Mouse (Mus musculus) MEL (cell line): ENCODE measurements around the gene Anapc13. TPM values are rescaled to one million over a fixed set of nuclear protein-coding genes. Genes with fewer than 3 reads are reported as not detected.

ENCODE experiments used
- DNase-seq: peaks from one replicate; pipeline ENCODE4 v3.0.0; 2011; ENCODE audit warnings: low read depth, low spot score
- H3K27ac ChIP-seq: 2 replicates; pipeline ENCODE4 v1.5.1; 2012; ENCODE audit warnings: low read depth, mild to moderate bottlenecking, control low read depth, low read length, moderate library complexity; ENCODE audit not compliant: control insufficient read depth
- H3K27me3 ChIP-seq, 2 experiments: fragments of 150-350 bp in 1 of 2; sonication (generic) in 1 of 2; 2 replicates each; pipeline ENCODE4 v1.6.1; 2012; ENCODE audit warnings: low read length in 2 of 2, mild to moderate bottlenecking in 2 of 2, improper control_type of control experiment in 1 of 2, moderate library complexity in 1 of 2; ENCODE audit not compliant: insufficient read depth in 2 of 2, control insufficient read depth in 1 of 2
- H3K36me3 ChIP-seq, 2 experiments: 2 replicates each; pipeline ENCODE4 v1.6.1; 2012 to 2014; ENCODE audit warnings: low read length in 2 of 2, improper control_type of control experiment in 1 of 2, inconsistent platforms in 1 of 2, mild to moderate bottlenecking in 1 of 2; ENCODE audit not compliant: insufficient read depth in 2 of 2, control insufficient read depth in 1 of 2
- H3K4me1 ChIP-seq, 2 experiments: fragments of 150-350 bp in 1 of 2; sonication (generic) in 1 of 2; 2 replicates each; pipeline ENCODE4 v1.6.1; 2012; ENCODE audit warnings: low read length in 2 of 2, improper control_type of control experiment in 1 of 2, mild to moderate bottlenecking in 1 of 2; ENCODE audit not compliant: insufficient read depth in 2 of 2, control insufficient read depth in 1 of 2
- H3K4me3 ChIP-seq, 2 experiments: fragments of 150-350 bp in 1 of 2; sonication (generic) in 1 of 2; 2 replicates each; pipeline ENCODE4 v1.5.1; 2012; ENCODE audit warnings: low read depth in 2 of 2, low read length in 2 of 2, mild to moderate bottlenecking in 2 of 2, moderate library complexity in 2 of 2, control low read depth in 1 of 2, improper control_type of control experiment in 1 of 2; ENCODE audit not compliant: control insufficient read depth in 1 of 2, insufficient read depth in 1 of 2
- H3K79me2 ChIP-seq: 2 replicates; pipeline ENCODE4 v1.6.1; 2012; ENCODE audit warnings: mild to moderate bottlenecking, low read length, moderate library complexity; ENCODE audit not compliant: control insufficient read depth, poor library complexity, insufficient read depth
- H3K9ac ChIP-seq: 2 replicates; pipeline ENCODE4 v1.6.1; 2012; ENCODE audit warnings: low read depth, mild to moderate bottlenecking, control low read depth, low read length, moderate library complexity; ENCODE audit not compliant: control insufficient read depth, poor library complexity, severe bottlenecking
- H3K9me3 ChIP-seq: fragments of 150-350 bp; sonication (generic); replicated peaks from 2 replicates; pipeline ENCODE4 v1.6.1; 2012; ENCODE audit warnings: mild to moderate bottlenecking, low read length, improper control_type of control experiment, moderate library complexity; ENCODE audit not compliant: insufficient read depth
- BHLHE40 ChIP-seq: IDR thresholded peaks from 2 replicates; pipeline ENCODE4 v1.6.1; 2012; ENCODE audit warnings: low read depth, mild to moderate bottlenecking, inconsistent platforms, low read length, improper control_type of control experiment, borderline replicate concordance
- CTCF ChIP-seq, 3 experiments: IDR thresholded peaks in 2 of 3; conservative IDR thresholded peaks in 1 of 3; 2 replicates each; pipeline ENCODE4 v1.5.1; 2011 to 2012; ENCODE audit warnings: low read length in 3 of 3, low read depth in 2 of 3, mild to moderate bottlenecking in 2 of 3, improper control_type of control experiment in 1 of 3, inconsistent platforms in 1 of 3, mixed read lengths in 1 of 3, moderate library complexity in 1 of 3; ENCODE audit not compliant: control insufficient read depth in 1 of 3, insufficient read depth in 1 of 3, poor library complexity in 1 of 3, severe bottlenecking in 1 of 3
- E2F4 ChIP-seq: IDR thresholded peaks from 2 replicates; pipeline ENCODE4 v1.6.1; 2011; ENCODE audit warnings: low read depth, low read length, improper control_type of control experiment, borderline replicate concordance
- EP300 ChIP-seq, 2 experiments: IDR thresholded peaks; 2 replicates each; pipeline ENCODE4 v1.6.1; 2011; ENCODE audit warnings: improper control_type of control experiment in 2 of 2, low read length in 2 of 2, low read depth in 1 of 2, mild to moderate bottlenecking in 1 of 2
- ETS1 ChIP-seq: IDR thresholded peaks from 2 replicates; pipeline ENCODE4 v1.6.1; 2012; ENCODE audit warnings: low read depth, mild to moderate bottlenecking, inconsistent platforms, low read length, improper control_type of control experiment, moderate library complexity
- GABPA ChIP-seq: IDR thresholded peaks from 2 replicates; pipeline ENCODE4 v1.6.1; 2012; ENCODE audit warnings: low read depth, mild to moderate bottlenecking, inconsistent platforms, low read length, improper control_type of control experiment, moderate library complexity
- GATA1 ChIP-seq: IDR thresholded peaks from 2 replicates; pipeline ENCODE4 v1.6.1; 2011; ENCODE audit warnings: low read depth, low read length, improper control_type of control experiment
- JUND ChIP-seq: IDR thresholded peaks from 2 replicates; pipeline ENCODE4 v1.6.1; 2011; ENCODE audit warnings: low read depth, mild to moderate bottlenecking, improper control_type of control experiment, low read length
- MAFK ChIP-seq: IDR thresholded peaks from 2 replicates; pipeline ENCODE4 v1.6.1; 2011; ENCODE audit warnings: low read depth, mild to moderate bottlenecking, low read length, improper control_type of control experiment, borderline replicate concordance
- MXI1 ChIP-seq: IDR thresholded peaks from 2 replicates; pipeline ENCODE4 v1.6.1; 2011; ENCODE audit warnings: mild to moderate bottlenecking, low read depth, low read length, improper control_type of control experiment
- NELFE ChIP-seq: IDR thresholded peaks from 2 replicates; pipeline ENCODE4 v1.6.1; 2011; ENCODE audit warnings: low read depth, low read length, improper control_type of control experiment
- POLR2A ChIP-seq, 2 experiments: IDR thresholded peaks; 2 replicates each; pipeline ENCODE4 v1.6.1; 2011 to 2012; ENCODE audit warnings: low read length in 2 of 2, mild to moderate bottlenecking in 2 of 2, control low read depth in 1 of 2, improper control_type of control experiment in 1 of 2, low read depth in 1 of 2, moderate library complexity in 1 of 2; ENCODE audit not compliant: control insufficient read depth in 1 of 2, insufficient read depth in 1 of 2, poor library complexity in 1 of 2
- POLR2AphosphoS2 ChIP-seq: IDR thresholded peaks from 2 replicates; pipeline ENCODE4 v1.6.1; 2011; ENCODE audit warnings: low read length, improper control_type of control experiment
- SIN3A ChIP-seq: IDR thresholded peaks from 2 replicates; pipeline ENCODE4 v1.6.1; 2012; ENCODE audit warnings: low read length, improper control_type of control experiment, inconsistent platforms
- SMC3 ChIP-seq: IDR thresholded peaks from 2 replicates; pipeline ENCODE4 v1.6.1; 2011; ENCODE audit warnings: low read depth, low read length, improper control_type of control experiment
- TAL1 ChIP-seq: IDR thresholded peaks from 2 replicates; pipeline ENCODE4 v1.6.1; 2012; ENCODE audit warnings: mild to moderate bottlenecking, inconsistent platforms, low read length, moderate library complexity, mixed read lengths
- TBP ChIP-seq: IDR thresholded peaks from 2 replicates; pipeline ENCODE4 v1.8.0; 2011; ENCODE audit warnings: low read depth, low read length, improper control_type of control experiment
- TCF12 ChIP-seq: IDR thresholded peaks from 2 replicates; pipeline ENCODE4 v1.6.1; 2014; ENCODE audit warnings: low read depth, mild to moderate bottlenecking, inconsistent platforms, low read length, improper control_type of control experiment, moderate library complexity
- UBTF ChIP-seq: IDR thresholded peaks from 2 replicates; pipeline ENCODE4 v1.6.1; 2012; ENCODE audit warnings: low read depth, mild to moderate bottlenecking, inconsistent platforms, low read length, improper control_type of control experiment, moderate library complexity, borderline replicate concordance; ENCODE audit not compliant: insufficient read depth
- USF1 ChIP-seq: IDR thresholded peaks from 2 replicates; pipeline ENCODE4 v1.6.1; 2014; ENCODE audit warnings: low read depth, mild to moderate bottlenecking, inconsistent platforms, low read length, improper control_type of control experiment, moderate library complexity
- ZKSCAN1 ChIP-seq: IDR thresholded peaks from 2 replicates; pipeline ENCODE4 v1.6.1; 2012; ENCODE audit warnings: low read depth, mild to moderate bottlenecking, inconsistent platforms, low read length, improper control_type of control experiment, moderate library complexity
- ZMIZ1 ChIP-seq: IDR thresholded peaks from 2 replicates; pipeline ENCODE4 v1.6.1; 2012; ENCODE audit warnings: low read depth, mild to moderate bottlenecking, inconsistent platforms, low read length, improper control_type of control experiment, moderate library complexity
- polyA plus RNA-seq, 2 experiments: library from polyadenylated mRNA; stranded (reverse) in 1 of 2; unstranded in 1 of 2; fragments of >175 nt in 1 of 2; fragments of >200 nt in 1 of 2; gene quantifications; 2 replicates each; pipeline versions ENCODE4 v1.2.1 to v1.2.4; 2012; ENCODE audit warnings: low replicate concordance in 2 of 2, low read depth in 1 of 2; ENCODE audit not compliant: insufficient read length in 2 of 2, insufficient read depth in 1 of 2, missing spikeins in 1 of 2
- total RNA-seq: library from RNA; depleted of rRNA; stranded (reverse); fragments of 300-350 nt; gene quantifications from 2 replicates; pipeline ENCODE4 v1.2.3, GENCODE M21; 2012

Anapc13 gene
- total and polyA plus RNA-seq, 3 experiments: 89.9 to 113 TPM; not detected in 1

DNA sequence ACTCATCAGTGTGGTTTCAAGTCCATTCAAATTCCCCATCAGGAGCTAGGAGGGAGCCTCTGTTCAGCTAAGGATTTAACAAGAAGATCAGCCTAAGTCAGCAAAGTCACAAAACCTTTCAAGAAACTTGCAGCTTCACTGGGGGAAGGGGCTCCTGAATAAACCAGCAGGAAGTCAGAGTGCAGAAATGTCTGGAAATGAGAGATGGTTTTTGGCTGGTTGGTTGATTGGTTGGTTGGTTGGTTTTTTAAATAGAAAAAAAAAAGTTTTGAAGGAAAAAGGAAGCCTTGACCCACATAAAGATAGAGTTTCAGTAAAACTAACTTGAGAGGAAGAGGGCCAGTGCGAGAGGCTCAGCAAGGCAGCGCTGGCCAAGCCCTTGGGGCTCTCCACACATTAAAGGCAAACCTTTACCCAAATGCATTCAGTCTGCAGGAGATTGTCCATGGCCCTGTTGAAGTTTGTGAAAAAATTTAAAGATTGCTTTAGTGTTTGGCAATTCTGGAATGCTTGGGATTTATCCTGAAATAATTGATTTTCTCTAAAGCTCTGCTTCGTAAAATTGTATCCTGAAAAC is 19.1 kb downstream of the Anapc13 start:
- H3K9ac ChIP-seq: no peak overlapping the region
- DNase-seq: no peak
- H3K27ac ChIP-seq: no peak overlapping the region
- no peaks in the 10 kb centered on the region for H3K79me2 ChIP-seq
- H3K9me3 ChIP-seq: no peaks in the 10 kb centered on the region
- H3K36me3 ChIP-seq: no peaks in the 10 kb centered on the region
- H3K4me1 ChIP-seq: no peaks in the 10 kb centered on the region
- H3K4me3 ChIP-seq: no peak overlapping the region
- no peak for TF ChIP-seq USF1
- TF ChIP-seq CTCF (IDR thresholded peaks at IDR 0.05 in 2 of 3, conservative IDR thresholded peaks at IDR 0.05 in 1 of 3; ENCODE audit: control insufficient read depth in 1 of 3, insufficient read depth in 1 of 3, low read depth in 2 of 3, low read length in 3 of 3, poor library complexity in 1 of 3, severe bottlenecking in 1 of 3): no peak
- TF ChIP-seq TCF12: no peak
- no peak for TF ChIP-seq TBP
- TF ChIP-seq ZMIZ1: no peak
- no peak for TF ChIP-seq BHLHE40
- no peak for TF ChIP-seq MXI1
- no peak for TF ChIP-seq NELFE
- no peak for TF ChIP-seq POLR2A (IDR thresholded peaks at IDR 0.05; ENCODE audit: control insufficient read depth in 1 of 2, insufficient read depth in 1 of 2, low read depth in 1 of 2, low read length in 2 of 2, poor library complexity in 1 of 2)
- H3K27me3 ChIP-seq: no peaks in the 10 kb centered on the region

DNA sequence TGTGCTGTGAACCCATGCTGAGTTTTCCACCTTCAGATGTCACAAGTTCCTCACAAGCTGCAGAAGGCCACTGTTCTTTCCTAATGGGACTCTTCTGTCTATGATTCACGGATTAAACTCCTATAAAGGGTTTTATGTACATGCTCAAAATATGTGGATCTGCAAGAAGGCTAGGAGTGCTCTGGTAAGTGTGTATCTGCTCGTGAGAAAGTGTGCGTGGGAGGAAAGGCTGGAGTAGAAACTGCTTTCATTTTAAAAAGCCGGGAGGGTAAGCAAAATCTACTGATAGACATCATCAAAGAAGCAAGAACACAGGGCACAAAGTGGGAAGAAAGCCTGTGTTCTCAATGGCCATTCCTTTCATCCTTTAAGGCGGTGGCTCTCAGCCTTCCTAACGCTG is 20.9 kb downstream of the Anapc13 start:
- Histone ChIP-seq H3K4me1 (no peaks in the 10 kb centered on the region), H3K79me2 (no peaks in the 10 kb centered on the region), H3K9me3 (no peaks in the 10 kb centered on the region), H3K9ac (no peak overlapping the region), H3K36me3 (no peaks in the 10 kb centered on the region), H3K4me3 (no peak overlapping the region), H3K27me3 (no peaks in the 10 kb centered on the region), H3K27ac (no peak overlapping the region)
- no peak for DNase-seq
- no peak for TF ChIP-seq TCF12
- TF ChIP-seq POLR2AphosphoS2: no peak
- no peak for TF ChIP-seq ZKSCAN1
- no peak for TF ChIP-seq GATA1
- TF ChIP-seq E2F4: no peak
- TF ChIP-seq USF1: no peak
- TF ChIP-seq MAFK: no peak
- TF ChIP-seq SMC3: no peak
- TF ChIP-seq BHLHE40: no peak
- TF ChIP-seq JUND: no peak
- no peak for TF ChIP-seq SIN3A
- no peak for TF ChIP-seq TAL1
- no peak for TF ChIP-seq UBTF
- no peak for TF ChIP-seq GABPA
- TF ChIP-seq EP300 (IDR thresholded peaks at IDR 0.05; ENCODE audit: low read depth in 1 of 2, low read length in 2 of 2): no peak
- no peak for TF ChIP-seq ETS1
- TF ChIP-seq CTCF (IDR thresholded peaks at IDR 0.05 in 2 of 3, conservative IDR thresholded peaks at IDR 0.05 in 1 of 3; ENCODE audit: control insufficient read depth in 1 of 3, insufficient read depth in 1 of 3, low read depth in 2 of 3, low read length in 3 of 3, poor library complexity in 1 of 3, severe bottlenecking in 1 of 3): no peak
